Mouse (Mus musculus): ENCODE measurements around the gene Gpr68. TPM values are rescaled to one million over a fixed set of nuclear protein-coding genes. Genes with fewer than 3 reads are reported as not detected.

Gene Gpr68
- polyA plus RNA-seq, 1 experiment, result 24.2 TPM

GRCm38 (mm10) chr12:100867097-100867496 lies 40.9 kb downstream of the Gpr68 start:
- Histone ChIP-seq H3K4me3 (replicated peaks; ENCODE audit: insufficient read depth, low read depth, low read length) (no peak overlapping the region), H3K4me1 (ENCODE audit: control insufficient read depth, insufficient read depth, low read length) (peaks cover 36% of the 10 kb centered on the region), H3K27ac (ENCODE audit: insufficient read depth, low read length) (peak overlapping the region; percentile 76), H3K27me3 (ENCODE audit: control insufficient read depth, insufficient read depth, low read length) (no peaks in the 10 kb centered on the region)
- peak; percentile 94 to 98 for DNase-seq
- WGBS, result 12% methylated on average over 8 of the region's 8 CpGs
- TF ChIP-seq POLR2A (IDR thresholded peaks at IDR 0.05; ENCODE audit: borderline replicate concordance, insufficient read depth, low read length), result no peak
- TF ChIP-seq CTCF (IDR thresholded peaks at IDR 0.05; ENCODE audit: borderline replicate concordance, insufficient read depth, low read depth, low read length), result no peak

GRCm38 (mm10) chr12:100865509-100866078 lies 42.4 kb downstream of the Gpr68 start:
- WGBS, result 61% methylated on average over 11 of the region's 11 CpGs
- DNase-seq, result no peak

GRCm38 (mm10) chr12:100865072-100865471 lies 42.9 kb downstream of the Gpr68 start:
- TF ChIP-seq POLR2A (IDR thresholded peaks at IDR 0.05; ENCODE audit: borderline replicate concordance, insufficient read depth, low read length), result no peak
- no peak for TF ChIP-seq CTCF (IDR thresholded peaks at IDR 0.05; ENCODE audit: borderline replicate concordance, insufficient read depth, low read depth, low read length)
- Histone ChIP-seq H3K4me3 (replicated peaks; ENCODE audit: insufficient read depth, low read depth, low read length) (no peak overlapping the region), H3K27ac (ENCODE audit: insufficient read depth, low read length) (no peak overlapping the region), H3K4me1 (ENCODE audit: control insufficient read depth, insufficient read depth, low read length) (peaks cover 36% of the 10 kb centered on the region), H3K27me3 (ENCODE audit: control insufficient read depth, insufficient read depth, low read length) (no peaks in the 10 kb centered on the region)
- DNase-seq, result no peak

More at GRCm38 (mm10) chr12:100865509-100866078, 42.4 kb downstream of the Gpr68 start:
- peaks cover 36% of the 10 kb centered on the region for H3K4me1 ChIP-seq (ENCODE audit: control insufficient read depth, insufficient read depth, low read length)
- no peak for TF ChIP-seq POLR2A (IDR thresholded peaks at IDR 0.05; ENCODE audit: borderline replicate concordance, insufficient read depth, low read length)
- TF ChIP-seq CTCF (IDR thresholded peaks at IDR 0.05; ENCODE audit: borderline replicate concordance, insufficient read depth, low read depth, low read length), result no peak
- no peaks in the 10 kb centered on the region for H3K27me3 ChIP-seq (ENCODE audit: control insufficient read depth, insufficient read depth, low read length)
- H3K27ac ChIP-seq (ENCODE audit: insufficient read depth, low read length), result no peak overlapping the region
- H3K4me3 ChIP-seq (replicated peaks; ENCODE audit: insufficient read depth, low read depth, low read length), result no peak overlapping the region

GRCm38 (mm10) chr12:100862856-100863446 lies 45.0 kb downstream of the Gpr68 start:
- no peak overlapping the region for H3K27ac ChIP-seq (ENCODE audit: insufficient read depth, low read length)
- TF ChIP-seq CTCF (IDR thresholded peaks at IDR 0.05; ENCODE audit: borderline replicate concordance, insufficient read depth, low read depth, low read length), result no peak
- TF ChIP-seq POLR2A (IDR thresholded peaks at IDR 0.05; ENCODE audit: borderline replicate concordance, insufficient read depth, low read length), result no peak
- no peak overlapping the region for H3K4me3 ChIP-seq (replicated peaks; ENCODE audit: insufficient read depth, low read depth, low read length)
- WGBS, result 82% methylated on average over 3 of the region's 3 CpGs
- no peaks in the 10 kb centered on the region for H3K27me3 ChIP-seq (ENCODE audit: control insufficient read depth, insufficient read depth, low read length)
- H3K4me1 ChIP-seq (ENCODE audit: control insufficient read depth, insufficient read depth, low read length), result peaks cover 22% of the 10 kb centered on the region; the same call in 1 of the 2 replicates
- DNase-seq, result no peak

- Histone ChIP-seq H3K4me1 (ENCODE audit: control insufficient read depth, insufficient read depth, low read length) (peaks cover 24% of the 10 kb centered on the region; the same call in 1 of the 2 replicates), H3K4me3 (replicated peaks; ENCODE audit: insufficient read depth, low read depth, low read length) (no peak overlapping the region), H3K27me3 (ENCODE audit: control insufficient read depth, insufficient read depth, low read length) (no peaks in the 10 kb centered on the region), H3K27ac (ENCODE audit: insufficient read depth, low read length) (no peak overlapping the region)
- DNase-seq, result no peak
- TF ChIP-seq POLR2A (IDR thresholded peaks at IDR 0.05; ENCODE audit: borderline replicate concordance, insufficient read depth, low read length), result no peak
- no peak for TF ChIP-seq CTCF (IDR thresholded peaks at IDR 0.05; ENCODE audit: borderline replicate concordance, insufficient read depth, low read depth, low read length)
- 98% methylated on average over 3 of the region's 3 CpGs for WGBS
Observed at GRCm38 (mm10) chr12:100862272-100862671, 45.7 kb downstream of the Gpr68 start.

- peak overlapping the region; percentile 26 for H3K4me3 ChIP-seq (replicated peaks; ENCODE audit: insufficient read depth, low read depth, low read length)
- peak; percentile 80 to 87 for DNase-seq
- TF ChIP-seq POLR2A (IDR thresholded peaks at IDR 0.05; ENCODE audit: borderline replicate concordance, insufficient read depth, low read length) (no peak), CTCF (IDR thresholded peaks at IDR 0.05; ENCODE audit: borderline replicate concordance, insufficient read depth, low read depth, low read length) (no peak)
- H3K27ac ChIP-seq (ENCODE audit: insufficient read depth, low read length), result no peak overlapping the region
- WGBS, result 22% methylated on average over 7 of the region's 7 CpGs
- peaks cover 5% of the 10 kb centered on the region; the same call in 1 of the 2 replicates for H3K4me1 ChIP-seq (ENCODE audit: control insufficient read depth, insufficient read depth, low read length)
- H3K27me3 ChIP-seq (ENCODE audit: control insufficient read depth, insufficient read depth, low read length), result no peaks in the 10 kb centered on the region
Observed at GRCm38 (mm10) chr12:100857791-100858190, 50.2 kb downstream of the Gpr68 start.

- no peak for TF ChIP-seq CTCF (IDR thresholded peaks at IDR 0.05; ENCODE audit: borderline replicate concordance, insufficient read depth, low read depth, low read length)
- no peak for TF ChIP-seq POLR2A (IDR thresholded peaks at IDR 0.05; ENCODE audit: borderline replicate concordance, insufficient read depth, low read length)
- no peaks in the 10 kb centered on the region for H3K27me3 ChIP-seq (ENCODE audit: control insufficient read depth, insufficient read depth, low read length)
- H3K27ac ChIP-seq (ENCODE audit: insufficient read depth, low read length), result no peak overlapping the region
- H3K4me3 ChIP-seq (replicated peaks; ENCODE audit: insufficient read depth, low read depth, low read length), result no peak overlapping the region
- WGBS, result 95% methylated on average over 2 of the region's 2 CpGs
- peaks cover 5% of the 10 kb centered on the region; the same call in 1 of the 2 replicates for H3K4me1 ChIP-seq (ENCODE audit: control insufficient read depth, insufficient read depth, low read length)
- no peak for DNase-seq
Observed at GRCm38 (mm10) chr12:100856337-100856736, 51.7 kb downstream of the Gpr68 start.

GRCm38 (mm10) chr12:100852370-100852769 lies 55.6 kb downstream of the Gpr68 start:
- WGBS, result 94% methylated on average over 3 of the region's 3 CpGs
- no peak for DNase-seq
- no peak overlapping the region for H3K4me3 ChIP-seq (replicated peaks; ENCODE audit: insufficient read depth, low read depth, low read length)
- peaks cover 7% of the 10 kb centered on the region for H3K4me1 ChIP-seq (ENCODE audit: control insufficient read depth, insufficient read depth, low read length)
- TF ChIP-seq POLR2A (IDR thresholded peaks at IDR 0.05; ENCODE audit: borderline replicate concordance, insufficient read depth, low read length) (no peak), CTCF (IDR thresholded peaks at IDR 0.05; ENCODE audit: borderline replicate concordance, insufficient read depth, low read depth, low read length) (no peak)
- H3K27ac ChIP-seq (ENCODE audit: insufficient read depth, low read length), result no peak overlapping the region
- H3K27me3 ChIP-seq (ENCODE audit: control insufficient read depth, insufficient read depth, low read length), result no peaks in the 10 kb centered on the region

Measured in cerebellum, adult 2 months (tissue).